Mouse (Mus musculus) kidney, postnatal 10 days (tissue): Measurements from ENCODE around the gene Diaph3.

Source experiments
- DNase-seq: peaks from one replicate; pipeline ENCODE4 v3.0.0; 2021; ENCODE audit warnings: mixed read lengths

Gene Diaph3

DNA sequence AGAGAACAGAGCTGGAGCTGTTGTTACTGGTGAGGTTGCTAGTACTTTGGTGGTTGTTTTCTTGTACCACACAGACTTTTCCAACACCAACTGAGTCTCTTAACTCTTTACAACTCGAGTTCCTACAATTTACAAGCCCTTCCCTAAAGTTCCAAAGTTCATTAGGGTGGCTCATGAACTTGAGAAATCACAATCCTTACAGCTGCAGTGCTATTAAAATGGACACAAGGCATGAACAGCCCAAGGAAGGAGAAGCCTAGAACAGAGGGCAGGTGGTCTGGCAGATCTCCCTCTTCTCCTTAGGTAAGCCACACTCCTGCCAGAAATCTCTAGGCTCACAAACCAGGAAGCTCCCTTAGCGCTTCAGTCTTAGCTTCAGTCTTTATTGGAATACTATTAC lies 303.4 kb downstream of the Diaph3 start:
- no peak for DNase-seq

DNA sequence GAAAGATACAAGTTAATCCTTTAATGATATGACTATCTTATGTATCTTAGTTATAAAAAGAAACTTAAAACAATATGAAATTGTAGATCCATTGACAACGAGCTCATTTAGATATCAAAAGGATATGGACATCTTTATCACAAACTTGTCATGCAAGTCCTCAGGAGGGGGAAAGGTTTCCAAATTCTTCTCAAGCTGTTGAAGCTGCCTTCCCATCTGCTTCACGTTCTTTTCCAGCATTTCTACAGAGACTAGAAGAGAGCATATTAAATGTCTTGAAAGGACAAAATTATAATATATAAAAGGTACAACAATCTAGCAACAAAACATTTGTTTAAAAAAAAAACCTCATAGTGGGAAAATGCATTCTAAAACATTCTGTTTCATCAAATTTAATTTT lies 306.2 kb downstream of the Diaph3 start:
- DNase-seq = no peak

DNA sequence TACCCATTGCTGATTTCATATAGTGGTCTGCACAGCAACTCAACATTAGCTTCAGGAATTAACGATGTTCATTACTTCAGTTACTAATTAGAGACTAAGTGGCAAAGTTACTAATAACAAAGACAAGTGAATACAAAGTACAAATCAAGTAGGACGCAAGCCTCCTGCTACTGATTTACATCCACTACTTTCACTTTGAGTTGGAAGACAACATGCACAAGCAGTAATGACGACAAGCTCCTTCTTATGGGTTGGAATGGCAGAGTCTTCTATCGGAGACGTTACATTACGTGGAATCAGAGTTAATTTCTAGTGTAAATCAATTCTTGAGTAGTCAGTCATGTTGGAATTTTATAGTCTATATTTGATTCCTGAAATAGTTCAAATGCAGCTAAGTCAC lies 306.8 kb downstream of the Diaph3 start:
- DNase-seq = no peak

DNA sequence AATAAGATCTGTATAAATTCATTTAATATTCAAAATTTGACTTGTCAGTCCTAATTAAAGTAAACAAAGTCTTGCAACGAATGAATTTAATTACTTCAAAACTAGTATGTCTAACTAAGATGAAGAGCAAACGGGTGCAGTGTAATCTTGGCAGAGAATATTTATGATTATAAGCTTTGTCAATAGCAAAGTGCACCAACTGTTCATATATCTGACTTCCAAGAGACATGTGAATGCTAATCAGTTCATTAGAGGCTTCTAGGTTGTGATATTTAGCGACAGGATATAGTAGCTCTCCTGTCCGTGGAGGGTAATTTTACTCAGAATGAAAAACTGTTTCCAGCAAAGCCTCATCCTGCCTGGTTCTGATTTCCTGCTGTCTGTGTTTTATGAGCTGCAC lies 308.0 kb downstream of the Diaph3 start:
- no peak for DNase-seq

DNA sequence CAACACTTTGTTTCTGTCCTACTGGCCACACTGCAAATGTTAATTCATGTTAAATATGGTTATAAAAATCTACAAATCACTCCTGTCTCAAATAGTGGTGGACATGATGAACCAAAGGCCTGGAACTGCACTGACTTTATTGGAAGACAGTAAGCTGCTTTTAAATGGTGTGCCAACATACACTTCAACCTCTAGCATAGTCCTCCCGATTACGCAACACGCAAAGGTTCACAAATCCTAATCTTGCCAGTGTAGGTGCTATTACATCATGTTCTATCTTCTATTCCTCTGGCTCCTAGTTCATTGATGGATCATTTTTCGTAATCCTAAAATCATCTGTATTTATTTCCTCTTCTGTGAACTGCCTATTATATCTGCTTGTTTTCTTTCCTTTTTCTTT lies 324.8 kb downstream of the Diaph3 start:
- DNase-seq = no peak

DNA sequence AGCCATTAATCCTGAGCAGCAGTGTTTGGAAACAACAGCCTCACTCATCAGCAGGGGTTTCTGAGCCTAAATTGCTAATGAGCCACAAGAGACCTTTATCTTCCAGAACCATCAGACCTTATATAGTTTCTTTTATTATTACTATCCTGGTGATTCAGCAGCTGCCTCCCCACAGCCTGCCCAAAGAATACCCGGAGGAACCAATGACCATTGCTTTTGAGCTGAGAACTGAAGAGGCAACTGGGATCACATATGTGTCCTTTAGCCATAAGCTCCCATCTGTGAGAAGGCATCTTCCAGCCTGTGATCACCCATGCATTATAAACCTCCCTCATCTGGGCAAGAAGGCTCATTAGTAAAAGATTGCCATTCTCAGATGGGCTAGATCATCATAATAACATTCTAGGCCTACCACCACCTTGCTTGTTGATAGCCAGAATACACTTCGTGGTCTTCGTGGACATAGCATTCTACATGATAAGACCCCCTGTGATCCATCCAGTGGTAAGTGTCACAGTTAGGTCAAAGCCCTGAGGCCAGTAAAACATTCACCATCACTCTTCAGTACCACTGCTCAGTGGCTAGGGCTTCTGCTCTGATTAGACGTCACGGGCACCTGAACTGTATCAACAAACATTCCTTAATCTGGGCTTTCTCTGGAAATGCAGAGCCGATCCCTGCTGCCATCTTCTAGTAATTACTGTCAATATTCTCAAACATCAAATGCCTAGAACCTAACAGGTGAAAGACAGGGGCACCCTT lies 352.0 kb downstream of the Diaph3 start:
- no peak for DNase-seq

DNA sequence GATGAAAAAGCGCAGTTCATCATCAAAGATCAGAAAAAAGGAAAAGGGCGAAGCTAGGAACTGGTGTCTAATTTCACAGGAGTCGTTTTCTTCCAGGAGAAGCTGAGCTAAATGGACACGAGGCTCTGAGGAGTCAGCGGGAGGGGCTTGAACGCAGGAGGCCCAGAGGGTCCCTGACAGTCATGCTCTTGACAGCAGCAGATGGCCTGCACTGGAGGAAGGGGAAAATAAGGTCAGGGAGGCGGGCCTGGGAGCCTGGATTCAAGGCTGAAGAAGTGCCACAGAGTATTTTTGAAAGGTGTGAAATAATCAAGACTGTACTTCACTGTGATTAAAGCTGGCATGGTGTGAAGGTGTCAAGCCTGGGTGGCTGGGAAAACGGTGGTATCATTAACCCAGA lies 354.2 kb downstream of the Diaph3 start:
- no peak for DNase-seq

DNA sequence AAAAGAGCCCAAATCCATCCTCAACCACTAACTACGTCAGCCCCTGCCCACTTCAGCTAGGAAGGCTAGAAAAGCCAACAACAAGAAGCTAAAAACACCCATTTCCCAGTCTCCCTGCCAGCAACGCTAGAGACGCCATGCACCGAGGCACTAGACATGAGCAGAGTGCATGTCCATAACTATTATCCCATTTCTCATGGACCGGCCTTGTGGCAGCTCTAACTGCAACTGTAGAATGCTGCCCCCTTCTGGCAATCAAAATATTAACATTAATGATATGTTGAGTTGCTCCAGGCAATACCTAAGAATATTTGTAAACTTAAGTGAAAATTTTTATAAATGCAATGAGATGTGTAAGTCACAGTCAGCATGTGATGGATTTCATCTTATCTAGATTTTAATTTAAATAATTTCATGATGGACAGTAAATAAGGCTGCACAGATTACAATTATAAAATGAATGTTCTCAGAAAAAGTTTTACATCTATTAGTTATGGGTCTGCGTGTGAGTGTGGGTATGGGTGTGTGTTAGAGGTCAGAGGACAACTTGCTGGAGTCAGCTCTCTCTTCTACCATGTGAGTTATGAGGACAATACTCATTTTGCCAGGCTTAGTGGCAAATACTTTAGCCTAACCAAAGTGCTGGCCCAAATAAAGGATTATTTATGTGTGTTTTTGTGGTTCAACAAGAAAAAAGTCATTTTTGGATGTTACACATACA lies 359.3 kb downstream of the Diaph3 start:
- DNase-seq = peak; percentile 36

DNA sequence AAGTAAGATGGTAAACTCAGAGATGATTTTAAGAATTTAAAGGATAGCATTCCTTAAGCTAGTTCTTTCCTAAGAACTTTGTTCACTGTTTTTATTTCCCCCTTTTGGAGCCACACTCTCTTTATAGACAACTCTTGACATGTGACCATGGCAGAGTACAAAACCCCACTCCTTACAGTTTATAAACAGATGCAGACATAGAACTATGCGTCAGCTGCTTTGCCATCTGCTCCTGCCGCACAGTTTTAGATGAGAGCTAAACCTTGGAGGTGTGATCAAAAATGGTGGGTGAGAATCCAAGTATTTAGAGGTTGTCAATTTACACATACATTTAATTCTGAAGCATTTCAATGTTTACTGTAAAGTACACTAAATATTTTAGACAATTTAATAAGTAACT lies 367.7 kb downstream of the Diaph3 start:
- DNase-seq = no peak

DNA sequence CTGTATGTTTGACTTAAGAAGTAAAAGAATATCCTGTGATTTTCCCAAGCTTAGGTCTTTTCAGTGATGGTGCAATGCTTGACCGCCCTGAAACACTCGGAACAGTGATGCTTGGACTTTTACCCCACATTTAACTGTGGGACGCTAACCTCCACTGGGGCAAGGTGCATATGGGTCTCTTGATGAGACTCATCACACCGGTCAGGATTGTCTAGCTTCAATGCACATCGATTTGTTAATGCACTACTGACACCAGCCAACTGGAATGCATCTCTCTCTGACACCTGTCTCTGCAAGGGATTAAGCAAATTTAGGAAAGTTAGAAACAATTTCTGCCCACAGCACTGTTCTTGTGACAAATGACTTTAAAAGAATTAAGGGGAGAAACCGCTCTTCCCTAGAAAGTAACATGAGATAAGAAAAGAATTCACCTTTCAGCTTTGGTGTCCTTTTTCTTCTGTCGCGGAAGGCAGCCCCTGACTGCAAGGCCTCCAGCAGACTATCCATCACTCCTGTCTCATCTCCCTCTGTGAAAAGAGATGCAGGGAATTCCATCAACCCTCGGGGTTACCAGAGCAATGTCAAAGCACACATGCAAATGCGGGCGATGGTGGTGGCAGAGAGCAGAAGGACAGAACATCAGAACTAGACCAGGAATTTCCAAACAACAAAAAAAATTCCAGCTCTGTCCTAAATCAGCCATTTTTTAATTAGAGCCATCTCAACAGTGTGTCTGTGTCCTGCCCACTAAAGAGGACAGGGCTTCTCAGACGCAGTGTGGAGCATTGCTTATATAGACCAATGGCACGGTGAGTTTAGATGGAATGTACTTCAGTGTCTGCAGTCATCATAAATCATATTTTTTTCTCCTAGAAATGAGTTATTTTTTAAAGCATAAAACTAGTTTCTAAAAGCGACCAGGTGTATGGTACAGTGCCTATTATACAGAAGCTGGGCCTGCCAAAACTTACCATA lies 368.6 kb downstream of the Diaph3 start:
- no peak for DNase-seq

DNA sequence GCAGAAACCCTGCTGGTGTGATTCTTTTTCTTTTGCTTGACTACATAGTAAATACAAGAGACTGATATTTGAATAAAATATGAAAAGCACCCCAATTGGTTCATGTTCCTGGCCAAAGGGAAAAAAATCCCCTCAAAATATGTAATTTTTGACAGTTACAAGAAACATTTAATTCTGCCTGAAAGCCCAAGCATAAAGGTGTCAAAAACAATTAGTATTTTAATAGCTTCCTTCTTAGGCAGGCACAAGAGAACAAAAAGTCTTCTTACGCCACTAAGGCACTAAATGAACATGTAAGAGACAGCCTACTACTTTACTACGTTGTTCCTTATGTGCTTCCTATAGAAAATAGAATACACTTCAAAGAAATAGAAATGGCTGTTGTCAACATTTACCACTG lies 376.7 kb downstream of the Diaph3 start:
- DNase-seq = no peak

DNA sequence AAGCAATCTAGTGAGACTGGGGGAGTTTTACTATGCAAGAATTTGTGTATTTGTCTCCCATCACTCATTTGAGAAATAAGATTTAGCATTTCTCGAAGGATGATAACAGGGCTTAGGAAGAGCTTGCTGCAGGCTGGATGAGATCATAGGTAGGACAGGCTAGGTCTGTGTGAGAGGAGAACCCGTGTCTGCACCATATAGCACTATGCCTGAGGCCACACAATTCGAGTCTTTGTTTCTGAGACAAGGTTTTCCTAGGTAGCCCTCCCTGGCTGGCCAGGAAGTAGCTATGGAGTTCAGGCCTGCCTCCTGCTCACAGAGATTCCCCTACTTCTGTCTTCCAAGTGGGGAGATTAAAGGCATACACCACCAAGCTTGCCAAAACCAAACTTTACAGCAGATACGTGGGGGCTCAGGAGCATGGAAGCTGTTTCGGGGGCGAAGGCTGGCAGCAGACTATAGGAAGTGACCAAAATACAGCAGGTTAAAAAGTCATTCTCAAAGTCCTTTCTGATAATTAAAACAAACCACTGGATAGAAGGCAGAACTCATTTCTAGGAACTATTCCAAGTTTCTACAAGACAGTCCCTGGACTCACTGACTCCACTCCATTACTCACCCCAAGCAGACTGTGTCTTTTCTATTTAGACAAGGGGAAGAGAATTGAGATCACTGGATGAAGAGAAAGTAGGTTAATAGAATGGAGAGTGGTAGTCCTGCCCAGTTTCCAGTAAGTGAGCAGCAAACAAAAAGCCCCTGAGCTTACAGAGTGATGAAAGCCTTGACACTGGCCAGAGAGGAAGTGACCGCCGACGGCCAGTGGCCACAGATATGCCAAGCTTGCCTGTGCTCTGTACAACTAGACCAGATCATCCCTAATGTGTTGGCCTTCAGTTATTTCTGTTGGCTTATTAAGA lies 383.2 kb downstream of the Diaph3 start:
- no peak for DNase-seq

DNA sequence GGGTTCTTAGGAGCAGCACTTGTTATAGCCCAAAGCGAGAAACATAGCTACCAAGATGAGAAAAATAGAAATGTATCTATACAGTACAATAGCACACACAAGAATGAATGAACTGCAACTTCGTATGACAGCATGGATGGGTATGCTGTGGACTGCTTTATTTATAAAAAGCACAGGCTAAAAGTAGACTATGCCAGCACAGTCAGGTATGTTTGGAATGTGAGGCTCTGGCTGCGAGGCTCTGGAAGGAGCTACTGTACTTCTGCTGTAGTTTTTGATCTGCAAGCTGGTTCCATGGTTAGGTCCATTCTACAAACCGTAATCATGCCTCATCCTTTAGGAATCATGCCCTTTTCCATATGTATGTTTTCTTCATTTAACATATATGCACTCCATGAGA lies 383.9 kb downstream of the Diaph3 start:
- no peak for DNase-seq

DNA sequence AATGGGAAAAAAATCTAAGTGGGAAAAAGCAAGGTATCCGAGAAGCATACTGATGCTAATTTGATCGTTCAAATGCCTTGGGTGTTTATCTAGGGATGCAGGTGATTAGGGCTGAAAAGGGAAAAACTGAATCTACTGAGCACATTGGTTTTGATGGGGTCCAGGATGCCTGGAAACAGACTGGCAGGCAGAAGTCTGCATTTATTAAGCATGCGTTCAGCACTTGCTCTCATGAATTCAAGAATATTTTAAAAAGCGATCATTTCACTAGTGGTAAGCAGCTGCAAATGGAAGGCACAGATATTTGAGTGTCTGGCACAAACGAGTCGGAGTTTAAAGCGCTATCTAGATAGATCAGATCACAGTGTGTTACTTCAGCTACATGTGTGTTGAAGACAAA lies 390.7 kb downstream of the Diaph3 start:
- DNase-seq = no peak

DNA sequence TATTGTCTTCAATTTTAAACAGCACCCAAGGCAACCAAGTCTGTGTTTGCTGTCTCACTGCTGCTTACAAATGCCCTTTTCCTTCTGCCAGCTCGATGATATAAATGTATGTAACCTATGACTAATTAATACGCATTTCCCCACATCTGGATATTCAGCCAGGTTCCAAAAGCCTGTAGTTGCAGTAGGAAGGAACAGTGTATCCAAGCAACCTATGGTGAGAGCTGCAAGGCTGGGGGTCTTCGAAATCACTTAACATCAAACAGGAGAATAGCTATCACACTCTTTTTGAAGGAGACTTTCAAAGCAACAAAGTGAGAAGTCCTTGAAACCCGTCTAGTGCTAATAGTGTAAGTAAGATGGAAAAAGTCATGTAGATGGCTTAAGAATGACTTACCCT lies 391.6 kb downstream of the Diaph3 start:
- DNase-seq = no peak

DNA sequence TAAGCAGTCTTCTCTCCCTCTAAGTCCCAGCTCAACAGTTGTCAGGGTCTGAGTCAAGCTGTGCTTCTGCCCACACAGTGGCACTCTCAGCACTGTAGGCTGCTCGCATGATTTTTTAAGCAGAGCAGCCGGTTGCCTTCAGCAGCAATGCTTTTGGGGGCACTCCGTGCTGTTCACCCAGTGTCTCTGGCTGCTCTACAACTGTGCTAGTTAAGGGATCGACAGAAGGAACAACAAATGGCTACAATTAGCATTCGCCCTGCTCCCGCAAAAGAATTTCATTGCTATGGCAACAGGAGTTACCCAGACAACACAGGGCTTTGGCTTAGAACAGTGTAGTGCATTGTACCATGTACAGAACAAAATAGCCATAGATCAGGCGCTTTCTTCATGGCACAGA lies 392.2 kb downstream of the Diaph3 start:
- no peak for DNase-seq

DNA sequence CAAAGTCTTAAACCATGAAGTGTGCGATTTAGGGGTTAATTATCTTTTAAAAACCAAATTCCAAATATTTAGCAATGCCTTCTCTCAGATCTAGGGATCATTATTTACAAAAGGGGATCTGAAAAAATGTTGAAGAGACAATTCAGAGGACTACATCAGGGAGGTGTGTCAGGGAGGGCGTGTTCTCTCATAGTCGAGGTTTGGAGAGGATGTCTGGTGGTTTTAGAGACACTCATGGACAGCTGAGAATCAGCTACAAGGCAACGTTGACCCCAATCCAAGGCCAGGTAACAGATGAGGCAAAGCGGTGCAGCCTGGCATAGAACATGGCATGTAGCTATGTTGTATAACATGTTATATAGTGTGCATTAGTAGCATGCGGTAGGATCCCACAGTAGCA lies 396.5 kb downstream of the Diaph3 start:
- DNase-seq = no peak

DNA sequence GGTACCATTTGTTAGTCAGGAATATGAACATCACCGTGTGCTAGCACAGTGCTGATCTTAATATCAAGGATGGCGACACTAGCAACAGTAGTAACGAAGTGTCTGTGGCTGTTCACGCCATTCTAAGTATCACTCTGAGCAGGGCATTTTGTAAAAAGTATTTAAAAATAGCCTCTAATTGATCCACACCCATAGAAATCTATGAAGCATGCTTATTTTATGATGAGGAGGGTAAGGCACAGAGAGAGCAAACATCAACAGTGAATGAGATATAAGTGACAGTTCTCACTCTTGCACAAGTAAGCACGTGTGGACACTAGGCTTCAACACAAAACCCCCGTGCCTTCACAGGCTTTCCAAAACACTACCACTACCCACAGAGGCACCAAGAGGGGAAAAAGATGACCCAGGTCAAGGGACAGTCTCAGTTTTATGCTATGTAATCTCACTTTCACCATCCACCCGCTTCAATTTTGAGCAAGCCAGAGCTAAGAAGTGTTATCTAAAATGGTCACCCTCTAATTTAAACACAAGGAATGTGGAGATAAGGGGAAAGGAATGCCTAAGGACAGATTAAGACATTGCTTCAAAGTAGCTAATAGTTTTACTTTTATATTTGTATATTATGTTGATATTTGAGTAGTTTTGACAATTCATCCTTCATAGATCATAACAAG lies 399.0 kb downstream of the Diaph3 start:
- DNase-seq = no peak

DNA sequence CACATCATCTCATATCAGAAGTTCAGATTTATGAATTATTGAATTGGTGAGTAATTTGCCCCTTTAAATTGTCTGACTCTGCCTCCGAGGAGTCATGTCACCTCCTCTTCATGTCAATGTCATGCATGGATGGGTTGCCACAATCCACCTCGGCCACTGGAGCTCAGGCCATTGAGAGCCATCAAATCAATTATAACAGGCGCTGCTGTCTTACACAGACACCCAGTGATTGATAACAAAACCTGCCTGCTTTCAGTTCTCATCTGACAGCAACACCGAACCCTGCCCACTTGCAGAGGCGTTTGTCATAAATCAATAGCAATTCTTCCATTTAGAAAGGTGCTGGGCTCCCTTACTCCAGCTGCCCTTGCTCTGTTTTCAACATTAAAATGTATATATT lies 402.1 kb downstream of the Diaph3 start:
- DNase-seq = no peak

DNA sequence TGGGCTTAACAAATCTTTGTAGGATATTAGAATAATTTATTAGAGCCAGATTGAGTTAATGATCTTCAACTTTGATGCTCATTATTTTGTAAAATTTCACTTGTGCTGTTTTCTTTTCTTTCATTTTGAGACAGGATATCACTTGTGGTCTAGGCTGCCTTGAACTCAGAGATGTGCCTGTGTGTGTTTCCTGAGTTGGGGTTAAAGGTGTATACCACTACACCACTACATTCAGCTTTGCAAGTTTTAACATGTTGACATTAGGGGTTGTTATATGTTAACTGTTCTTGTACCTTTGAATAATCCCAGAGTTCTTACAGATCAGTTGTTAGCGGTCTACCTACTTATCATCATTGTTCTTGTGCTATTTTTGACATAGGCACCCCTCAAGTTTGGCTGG lies 404.4 kb downstream of the Diaph3 start:
- DNase-seq = no peak

DNA sequence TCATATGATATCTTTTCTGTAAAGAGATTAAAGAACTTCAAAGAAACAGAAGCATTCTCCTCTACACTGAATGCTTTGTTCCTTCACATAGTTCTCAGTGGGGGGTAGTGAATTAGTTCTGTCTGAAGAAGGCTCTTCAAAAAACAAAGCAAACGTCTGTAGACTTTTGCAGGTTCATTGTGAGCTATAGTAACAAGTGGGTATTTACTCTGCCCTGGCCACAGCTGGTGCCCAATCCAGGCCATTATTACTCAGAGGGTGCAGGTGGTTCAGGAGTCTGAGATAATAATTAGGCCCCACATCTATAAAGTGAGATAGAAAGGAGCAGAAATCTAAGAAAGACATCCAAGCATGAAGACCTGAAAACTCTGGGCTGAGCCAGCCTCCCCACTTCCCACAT lies 409.7 kb downstream of the Diaph3 start:
- no peak for DNase-seq

DNA sequence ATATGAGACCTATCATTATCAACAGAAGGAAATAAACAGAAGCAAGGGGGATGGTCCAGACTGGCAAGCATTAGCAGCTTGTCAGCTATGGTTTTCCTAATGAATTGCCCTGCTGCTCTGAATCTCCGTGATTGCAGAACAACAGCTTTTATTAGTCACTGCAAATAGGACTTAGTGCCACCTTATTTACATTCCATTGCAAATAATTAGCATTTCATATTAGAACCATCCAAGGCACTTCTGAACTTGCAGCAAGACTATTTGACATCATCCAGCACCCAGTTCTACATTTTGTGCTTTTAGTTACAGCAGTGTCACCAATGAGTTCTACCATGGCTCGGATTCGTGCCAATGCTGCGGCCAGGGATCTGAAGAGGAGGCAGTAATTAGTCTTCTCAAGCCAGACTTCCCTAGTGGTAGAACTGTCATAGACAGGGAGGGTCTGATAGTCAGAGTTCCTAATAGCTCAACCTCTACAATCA lies 411.4 kb downstream of the Diaph3 start:
- no peak for DNase-seq
